Mouse (Mus musculus): ENCODE measurements around the gene Capn5. TPM values are rescaled to one million over a fixed set of nuclear protein-coding genes. Genes with fewer than 3 reads are reported as not detected.

Capn5 gene
- total and polyA plus RNA-seq, 3 experiments: 0.26 to 0.55 (median 0.27) TPM

GRCm38 (mm10) chr7:98164999-98165528 lies 13.0 kb downstream of the Capn5 start:
- H3K27me3 ChIP-seq (replicated peaks): peaks cover 3% of the 10 kb centered on the region
- no peak overlapping the region for H3K4me3 ChIP-seq (replicated peaks in 1 of 3; ENCODE audit: low read depth in 2 of 3, low read length in 2 of 3, poor library complexity in 1 of 3)
- dilution Hi-C loops (cut with MboI; ENCODE audit: extremely low pct_ligation_motif_present, extremely low pct_unique_long_range_greater_than_20kb, low sequenced_read_pairs): no loop called here
- TF ChIP-seq RAD21 (IDR thresholded peaks at IDR 0.05; ENCODE audit: low read depth, low read length) (no peak), JUN (IDR thresholded peaks at IDR 0.05; ENCODE audit: insufficient read depth, low read depth, low read length) (no peak), UBTF (IDR thresholded peaks at IDR 0.05; ENCODE audit: low read depth, low read length) (no peak), MAZ (IDR thresholded peaks at IDR 0.05; ENCODE audit: low read depth, low read length) (no peak), E2F4 (IDR thresholded peaks at IDR 0.05; ENCODE audit: insufficient replicate concordance, low read depth, low read length) (no peak), USF2 (conservative IDR thresholded peaks at IDR 0.05; ENCODE audit: low read depth, low read length) (no peak), POLR2AphosphoS2 (IDR thresholded peaks at IDR 0.05; ENCODE audit: low read depth, low read length) (no peak), CHD1 (IDR thresholded peaks at IDR 0.05; ENCODE audit: low read depth, low read length) (no peak), RCOR1 (conservative IDR thresholded peaks at IDR 0.05; ENCODE audit: low read depth, low read length) (no peak), ETS1 (conservative IDR thresholded peaks at IDR 0.05; ENCODE audit: low read depth, low read length) (no peak), SIN3A (IDR thresholded peaks at IDR 0.05; ENCODE audit: low read length) (no peak), PAX5 (IDR thresholded peaks at IDR 0.05; ENCODE audit: low read length) (no peak), SMC3 (IDR thresholded peaks at IDR 0.05; ENCODE audit: low read depth, low read length) (no peak)
- no peak overlapping the region for H3K4me2 ChIP-seq (ENCODE audit: insufficient read depth, low read depth, poor library complexity, severe bottlenecking)
- no peak overlapping the region for H3K9ac ChIP-seq (ENCODE audit: insufficient read depth, low read depth)
- no peak for DNase-seq (ENCODE audit: extremely low read depth)
- no peaks in the 10 kb centered on the region for H3K9me3 ChIP-seq (replicated peaks; ENCODE audit: low read length)
- H3K79me2 ChIP-seq (replicated peaks; ENCODE audit: control insufficient read depth, extremely low read depth, insufficient read depth, poor library complexity, severe bottlenecking): no peaks in the 10 kb centered on the region
- no peak overlapping the region for H3K27ac ChIP-seq (ENCODE audit: insufficient read depth, low read depth)
- H3K4me1 ChIP-seq (ENCODE audit: control insufficient read depth in 1 of 2, insufficient read depth in 2 of 2): peaks cover 0 to 2% of the 10 kb centered on the region in 2 experiments; a peak in 2 of 4 replicates
- in situ Hi-C loops (cut with MboI; ENCODE audit: low pct_ligation_motif_present, low pct_unique_long_range_greater_than_20kb, low sequenced_read_pairs): loop anchor here (25.0 kb wide), 1 partner anchor 272 kb away; the partner anchor contains the start of gene Gucy2d
- no peaks in the 10 kb centered on the region for H3K36me3 ChIP-seq (replicated peaks in 1 of 2; ENCODE audit: control insufficient read depth in 1 of 2, insufficient read depth in 1 of 2, low read length in 1 of 2)

DNA sequence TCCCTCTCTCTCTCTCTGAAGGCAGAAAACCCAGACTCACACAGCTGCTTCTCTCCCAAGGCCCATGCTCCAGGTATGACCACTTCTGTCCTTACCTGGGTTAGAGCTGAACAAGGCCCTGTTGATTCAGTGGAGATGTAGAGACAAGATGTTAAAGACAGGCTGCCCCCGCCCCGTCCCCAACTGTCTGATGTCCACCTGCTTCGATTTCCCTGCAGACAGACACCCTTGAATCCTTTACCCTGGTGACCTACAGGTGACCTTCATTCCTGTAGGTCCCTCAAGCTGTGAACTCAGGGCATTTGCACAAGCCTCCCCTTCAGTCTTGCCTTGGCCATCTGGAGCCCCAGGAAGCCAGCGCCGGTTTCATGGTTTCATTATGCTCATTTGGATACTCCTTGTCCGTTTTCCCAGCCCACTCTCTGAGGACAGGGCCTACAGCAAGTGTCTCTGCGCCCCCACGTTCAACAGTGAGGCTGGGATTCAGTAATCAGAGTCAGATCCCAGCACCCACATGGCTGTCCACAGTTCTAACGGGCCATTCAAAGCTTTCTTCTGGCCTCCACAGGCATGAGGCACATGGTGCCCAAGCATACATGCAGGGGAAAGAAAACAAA lies 13.6 kb downstream of the Capn5 start:
- in situ Hi-C loops (cut with MboI; ENCODE audit: low pct_ligation_motif_present, low pct_unique_long_range_greater_than_20kb, low sequenced_read_pairs): loop anchor here (25.0 kb wide), 1 partner anchor 273 kb away; the partner anchor contains the start of gene Gucy2d
- Histone ChIP-seq H3K9ac (ENCODE audit: insufficient read depth, low read depth) (no peak overlapping the region), H3K27ac (ENCODE audit: insufficient read depth, low read depth) (no peak overlapping the region), H3K27me3 (replicated peaks) (peaks cover 3% of the 10 kb centered on the region), H3K4me1 (ENCODE audit: control insufficient read depth in 1 of 2, insufficient read depth in 2 of 2) (peaks cover 0 to 2% of the 10 kb centered on the region in 2 experiments; a peak in 2 of 4 replicates), H3K9me3 (replicated peaks; ENCODE audit: low read length) (no peaks in the 10 kb centered on the region), H3K4me2 (ENCODE audit: insufficient read depth, low read depth, poor library complexity, severe bottlenecking) (no peak overlapping the region), H3K79me2 (replicated peaks; ENCODE audit: control insufficient read depth, extremely low read depth, insufficient read depth, poor library complexity, severe bottlenecking) (no peaks in the 10 kb centered on the region), H3K36me3 (replicated peaks in 1 of 2; ENCODE audit: control insufficient read depth in 1 of 2, insufficient read depth in 1 of 2, low read length in 1 of 2) (no peaks in the 10 kb centered on the region), H3K4me3 (replicated peaks in 1 of 3; ENCODE audit: low read depth in 2 of 3, low read length in 2 of 3, poor library complexity in 1 of 3) (no peak overlapping the region)
- TF ChIP-seq MAX (IDR thresholded peaks at IDR 0.05; ENCODE audit: low read length) (0 out of 2 replicates have a peak, but pooled peaks have one; percentile 23), IRF4 (IDR thresholded peaks at IDR 0.05; ENCODE audit: low read depth, low read length) (no peak)
- DNase-seq (ENCODE audit: extremely low read depth): no peak
- dilution Hi-C loops (cut with MboI; ENCODE audit: extremely low pct_ligation_motif_present, extremely low pct_unique_long_range_greater_than_20kb, low sequenced_read_pairs): no loop called here

All from CH12.LX (cell line).